ENCODE assay signal across 16 mouse cellular contexts in the genomic region with DNA sequence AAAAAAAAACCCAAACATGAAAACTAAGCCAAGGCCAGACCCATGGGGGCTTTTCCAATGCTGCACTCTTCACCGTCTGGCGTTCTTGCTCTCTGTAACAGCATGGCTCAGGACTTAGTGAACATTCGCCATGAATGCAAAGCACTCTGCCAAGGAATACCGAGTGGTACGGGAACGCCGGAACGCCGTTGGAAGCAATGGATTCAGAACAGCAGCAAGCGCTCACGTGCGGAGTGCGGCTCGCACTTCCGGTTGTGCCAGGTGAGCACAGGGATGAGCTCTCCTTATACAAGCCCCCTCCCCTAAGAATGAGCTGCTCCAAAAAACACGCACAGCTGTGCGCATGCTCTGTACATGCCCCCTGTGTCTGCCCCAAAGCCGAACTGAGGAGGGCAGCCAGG.
DNase-seq lines count a peak whose midpoint lies in the region; ATAC-seq and TF ChIP-seq lines count a peak whose summit lies in the region.
"Had no signal": no experiment of that assay in that cellular context is flagged by ENCODE, and none has a peak within 500 bp of the region (broad histone marks: within the 10 kb centered on the region; RNA-seq: fewer than 3 reads in every experiment).

No protein-coding gene starts in this region.

- H3K36me3 ChIP-seq in forebrain, embryonic 13.5 days (ENCODE audit: poor library complexity, severe bottlenecking): no peaks in the 10 kb centered on the region
- H3K36me3 ChIP-seq in forebrain, embryonic 11.5 days (ENCODE audit: control insufficient read depth, insufficient read depth, low read length): no peaks in the 10 kb centered on the region
- no peaks in the 10 kb centered on the region for H3K36me3 ChIP-seq in E14TG2a.4 (ENCODE audit: insufficient read depth, low read length)

- H3K4me2 ChIP-seq in forebrain, embryonic 13.5 days: no peak overlapping the region
- H3K4me2 ChIP-seq in forebrain, embryonic 11.5 days (ENCODE audit: low read depth, low read length, severe bottlenecking): no peak overlapping the region
- H3K4me2 ChIP-seq: midbrain, embryonic 13.5 days; neural tube, embryonic 13.5 days had no signal

- peak; percentile 69 for ATAC-seq in forebrain, embryonic 13.5 days
- no peak for ATAC-seq in forebrain, embryonic 11.5 days (replicated peaks; ENCODE audit: low FRiP score)
- no peak for ATAC-seq in erythroid progenitor cell, adult 5-6 weeks (replicated peaks; ENCODE audit: low FRiP score, poor library complexity, severe bottlenecking)
- ATAC-seq: activated CD4-positive, CD25-positive, alpha-beta regulatory T cell, adult 4 months; inflammation-experienced regulatory T-cells, adult 6 months had no signal

- peak overlapping the region; percentile 80; the same call in 1 of the 2 replicates for H3K27ac ChIP-seq in forebrain, embryonic 13.5 days
- no peak overlapping the region for H3K27ac ChIP-seq in forebrain, embryonic 11.5 days (ENCODE audit: low read depth, low read length)
- H3K27ac ChIP-seq: liver, embryonic 14.5 days had no signal

- H3K9me3 ChIP-seq in forebrain, embryonic 13.5 days (replicated peaks): no peaks in the 10 kb centered on the region
- no peaks in the 10 kb centered on the region for H3K9me3 ChIP-seq in forebrain, embryonic 11.5 days (ENCODE audit: control insufficient read depth, low read length)
- no peaks in the 10 kb centered on the region for H3K9me3 ChIP-seq in E14TG2a.4 (ENCODE audit: low read length)
- H3K9me3 ChIP-seq: midbrain, embryonic 13.5 days; neural tube, embryonic 13.5 days had no signal

- DNase-seq in forebrain, embryonic 11.5 days (ENCODE audit: low spot score): no peak
- peak; percentile 44 to 53 for DNase-seq in layer of hippocampus, postnatal 36 days
- no peak for DNase-seq in layer of hippocampus, adult 9-10 months (ENCODE audit: low spot score)
- DNase-seq in cerebellum, adult 9-10 months: peak; percentile 61
- no peak for DNase-seq in right cerebral cortex, postnatal 36 days (ENCODE audit: low spot score in 2 of 2)
- DNase-seq: embryo, embryonic 11 days; gastrocnemius, postnatal 36 days; thymus, postnatal 14 days had no signal

- TF ChIP-seq CTCF in E14TG2a.4 (conservative IDR thresholded peaks at IDR 0.05; ENCODE audit: low read length): no peak

- peaks cover 26% of the 10 kb centered on the region for H3K4me1 ChIP-seq in forebrain, embryonic 13.5 days
- H3K4me1 ChIP-seq in forebrain, embryonic 11.5 days (replicated peaks; ENCODE audit: control insufficient read depth, insufficient read depth, low read length): no peaks in the 10 kb centered on the region
- H3K4me1 ChIP-seq in E14TG2a.4 (replicated peaks; ENCODE audit: low read depth, low read length): peaks cover 14% of the 10 kb centered on the region

- H3K4me3 ChIP-seq in forebrain, embryonic 13.5 days: no peak overlapping the region
- no peak overlapping the region for H3K4me3 ChIP-seq in forebrain, embryonic 11.5 days (ENCODE audit: low read depth, low read length)
- peak overlapping the region; percentile 41 for H3K4me3 ChIP-seq in E14TG2a.4 (replicated peaks; ENCODE audit: low read length)
- H3K4me3 ChIP-seq: midbrain, embryonic 13.5 days; neural tube, embryonic 13.5 days had no signal

- 82% methylated on average over 18 of the region's 18 CpGs for WGBS in forebrain, embryonic 13.5 days
- 90% methylated on average over 18 of the region's 18 CpGs for WGBS in forebrain, embryonic 11.5 days

- H3K9ac ChIP-seq in forebrain, embryonic 13.5 days: no peak overlapping the region
- no peak overlapping the region for H3K9ac ChIP-seq in forebrain, embryonic 11.5 days (ENCODE audit: low read length)
- H3K9ac ChIP-seq: liver, embryonic 14.5 days; midbrain, embryonic 13.5 days; neural tube, embryonic 13.5 days had no signal

- H3K27me3 ChIP-seq in forebrain, embryonic 13.5 days: no peaks in the 10 kb centered on the region
- no peaks in the 10 kb centered on the region for H3K27me3 ChIP-seq in forebrain, embryonic 11.5 days (ENCODE audit: control insufficient read depth, insufficient read depth, low read length)
- H3K27me3 ChIP-seq in E14TG2a.4 (ENCODE audit: insufficient read depth, low read length): no peaks in the 10 kb centered on the region
- H3K27me3 ChIP-seq: midbrain, embryonic 13.5 days; neural tube, embryonic 13.5 days had no signal

Comparison
In these comparisons a context has a peak if more than half of its experiments do, and no peak if none do; other contexts are left out.
1. DNase-seq: peak in layer of hippocampus, postnatal 36 days (2 of 2) and cerebellum, adult 9-10 months (single experiment); none in forebrain, embryonic 11.5 days (single experiment), layer of hippocampus, adult 9-10 months (single experiment) and right cerebral cortex, postnatal 36 days (0 of 2).